In the genomic region with DNA sequence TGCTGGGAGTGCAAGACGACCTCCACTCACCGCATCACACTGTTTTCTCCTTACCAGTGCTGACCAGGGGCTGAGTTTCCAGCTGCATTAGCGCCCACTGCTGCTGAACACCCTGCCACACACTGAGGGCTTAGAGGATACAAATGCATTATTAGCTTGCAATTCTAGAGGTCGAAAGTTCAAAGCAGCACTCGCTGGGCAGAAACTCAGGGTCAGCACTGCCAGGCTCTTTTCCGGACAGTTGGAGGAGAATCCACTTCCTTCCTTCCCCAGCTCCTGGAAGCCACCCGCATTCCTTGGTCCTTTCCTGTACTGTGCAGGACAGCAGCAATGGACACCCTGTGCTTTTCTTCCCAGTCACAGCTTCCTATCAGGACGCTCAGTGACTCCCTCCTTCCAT, we compare ENCODE assay signal across 15 mouse cellular contexts. TPM values are rescaled to one million over a fixed set of nuclear protein-coding genes. Genes with fewer than 3 reads are reported as not detected.
A peak's percentile ranks its signal among the peaks of the same experiment; 100 is the strongest.
DNase-seq lines count a peak whose midpoint lies in the region; ATAC-seq and TF ChIP-seq lines count a peak whose summit lies in the region.
"Had no signal": no experiment of that assay in that cellular context is flagged by ENCODE, and none has a peak within 500 bp of the region (broad histone marks: within the 10 kb centered on the region; RNA-seq: fewer than 3 reads in every experiment).

No protein-coding gene starts in this region.

- no peak overlapping the region for H3K4me2 ChIP-seq in lung, embryonic 14.5 days
- no peak overlapping the region for H3K4me2 ChIP-seq in stomach, embryonic 14.5 days (replicated peaks; ENCODE audit: low read depth, low read length)
- H3K4me2 ChIP-seq: embryonic facial prominence, embryonic 13.5 days; hindbrain, embryonic 13.5 days; limb, embryonic 13.5 days had no signal

- H3K9me3 ChIP-seq in lung, embryonic 14.5 days (ENCODE audit: low read depth, low read length) = no peaks in the 10 kb centered on the region
- H3K9me3 ChIP-seq in stomach, embryonic 14.5 days (ENCODE audit: control insufficient read depth, low read depth, low read length) = no peaks in the 10 kb centered on the region
- H3K9me3 ChIP-seq: embryonic facial prominence, embryonic 13.5 days; hindbrain, embryonic 13.5 days; limb, embryonic 13.5 days had no signal

- no peaks in the 10 kb centered on the region for H3K27me3 ChIP-seq in lung, embryonic 14.5 days (ENCODE audit: insufficient read depth, low read length)
- no peaks in the 10 kb centered on the region for H3K27me3 ChIP-seq in stomach, embryonic 14.5 days (ENCODE audit: control insufficient read depth, insufficient read depth, low read length)
- H3K27me3 ChIP-seq: embryonic facial prominence, embryonic 13.5 days; hindbrain, embryonic 13.5 days; limb, embryonic 13.5 days had no signal

- H3K36me3 ChIP-seq in lung, embryonic 14.5 days (ENCODE audit: insufficient read depth) = no peaks in the 10 kb centered on the region
- no peaks in the 10 kb centered on the region for H3K36me3 ChIP-seq in stomach, embryonic 14.5 days (ENCODE audit: control insufficient read depth, insufficient read depth, low read length)
- H3K36me3 ChIP-seq: embryonic facial prominence, embryonic 13.5 days; hindbrain, embryonic 13.5 days; limb, embryonic 13.5 days had no signal

- TF ChIP-seq CTCF in lung, embryonic 14.5 days (IDR thresholded peaks at IDR 0.05; ENCODE audit: low read depth) = peak; percentile 34

- ATAC-seq in lung, embryonic 14.5 days (ENCODE audit: insufficient read depth) = no peak; the same call in 1 of the 2 replicates
- peak; percentile 49; the same call in 1 of the 2 replicates for ATAC-seq in stomach, embryonic 14.5 days (ENCODE audit: insufficient number of reproducible peaks, insufficient read depth, low FRiP score, low read depth)
- ATAC-seq: forebrain, embryonic 14.5 days had no signal

- peaks cover 17% of the 10 kb centered on the region for H3K4me1 ChIP-seq in lung, embryonic 14.5 days (ENCODE audit: insufficient read depth)
- peaks cover 14% of the 10 kb centered on the region for H3K4me1 ChIP-seq in stomach, embryonic 14.5 days (ENCODE audit: control insufficient read depth, insufficient read depth, low read length)

- no peak overlapping the region for H3K9ac ChIP-seq in lung, embryonic 14.5 days
- H3K9ac ChIP-seq in stomach, embryonic 14.5 days (replicated peaks; ENCODE audit: low read depth, low read length) = no peak overlapping the region
- H3K9ac ChIP-seq: embryonic facial prominence, embryonic 13.5 days; hindbrain, embryonic 13.5 days; limb, embryonic 13.5 days had no signal

- H3K4me3 ChIP-seq in lung, embryonic 14.5 days (ENCODE audit: low read depth, low read length) = no peak overlapping the region
- no peak overlapping the region for H3K4me3 ChIP-seq in stomach, embryonic 14.5 days (ENCODE audit: low read depth, low read length)
- H3K4me3 ChIP-seq: embryonic facial prominence, embryonic 13.5 days; hindbrain, embryonic 13.5 days; limb, embryonic 13.5 days had no signal

- DNase-seq in embryo, embryonic 10 days (ENCODE audit: low spot score) = peak; percentile 43
- no peak for DNase-seq in embryo, embryonic 9.5 days (ENCODE audit: extremely low spot score)
- DNase-seq in lung, embryonic 14.5 days = peak; percentile 36
- no peak for DNase-seq in lung, adult 18-20 months
- DNase-seq in kidney, postnatal 36 days = peak; percentile 57 to 60
- DNase-seq in neural tube, embryonic 10.5 days (ENCODE audit: extremely low spot score, low spot score) = no peak
- no peak for DNase-seq in ovary, postnatal 36 days (ENCODE audit: low spot score)
- DNase-seq: cerebellum, adult 9-10 months; gastrocnemius, postnatal 25 days; thymus, adult 18-20 months had no signal

- H3K27ac ChIP-seq in lung, embryonic 14.5 days (ENCODE audit: low read depth) = no peak overlapping the region; the same call in 1 of the 2 replicates
- H3K27ac ChIP-seq in stomach, embryonic 14.5 days (ENCODE audit: low read length) = no peak overlapping the region
- H3K27ac ChIP-seq: embryonic facial prominence, embryonic 13.5 days; hindbrain, embryonic 13.5 days; limb, embryonic 13.5 days had no signal

- WGBS in lung, embryonic 14.5 days = 50% methylated on average over 8 of the region's 8 CpGs
- WGBS in stomach, embryonic 14.5 days = 53% methylated on average over 8 of the region's 8 CpGs

RNA-seq across cellular contexts. Expression of a gene that starts 31.2 kb away (rescaled TPM):
- polyA plus RNA-seq in lung, embryonic 14.5 days (2014; fragmentation: Nextera tagmentation; extraction: Ambion mirVana) = 43.9 and 46.8 TPM in 2 replicates
- polyA plus RNA-seq in stomach, embryonic 14.5 days (2014; fragmentation: Nextera tagmentation; extraction: Ambion mirVana) = 49.8 and 51.0 TPM in 2 replicates

RNA-seq across cellular contexts. Expression of a gene that starts 31.4 kb away (rescaled TPM):
- 26.1 and 27.1 TPM in 2 replicates for polyA plus RNA-seq in lung, embryonic 14.5 days (2014; fragmentation: Nextera tagmentation; extraction: Ambion mirVana)
- 25.3 and 26.6 TPM in 2 replicates for polyA plus RNA-seq in stomach, embryonic 14.5 days (2014; fragmentation: Nextera tagmentation; extraction: Ambion mirVana)

Comparison
In these comparisons a context has a peak if more than half of its experiments do, and no peak if none do; other contexts are left out.
1. DNase-seq: peak in embryo, embryonic 10 days (single experiment), lung, embryonic 14.5 days (single experiment) and kidney, postnatal 36 days (2 of 2); none in embryo, embryonic 9.5 days (single experiment), lung, adult 18-20 months (0 of 2), neural tube, embryonic 10.5 days (single experiment) and ovary, postnatal 36 days (single experiment).